Mouse (Mus musculus) myocyte (in vitro differentiated cells): ENCODE measurements at regions not wholly inside any gene's neighbourhood (a gene's known extent, or its start where the extent isn't known, plus 50 kb on each side); places are given as distances from the start of the nearest gene placed in this dataset.

ENCODE experiments used
- MAX ChIP-seq: IDR thresholded peaks from one replicate; pipeline ENCODE4 v1.6.1; 2011; ENCODE audit warnings: low read depth, mild to moderate bottlenecking, control low read depth
- MYOG ChIP-seq, 3 experiments: IDR thresholded peaks; one replicate each; pipeline ENCODE4 v1.6.1; 2011; ENCODE audit warnings: control low read depth in 2 of 3, low read depth in 2 of 3, mild to moderate bottlenecking in 2 of 3; ENCODE audit not compliant: insufficient read length in 2 of 3, control insufficient read depth in 1 of 3, insufficient read depth in 1 of 3
- POLR2A ChIP-seq: IDR thresholded peaks from one replicate; pipeline ENCODE4 v1.6.1; 2011; ENCODE audit warnings: low read depth, mild to moderate bottlenecking, control low read depth, moderate library complexity; ENCODE audit not compliant: insufficient read length
- POLR2AphosphoS2 ChIP-seq: IDR thresholded peaks from one replicate; pipeline ENCODE4 v1.6.1; 2011; ENCODE audit warnings: low read depth, control low read depth; ENCODE audit not compliant: insufficient read length
- TCF12 ChIP-seq: IDR thresholded peaks from one replicate; pipeline ENCODE4 v1.6.1; 2011; ENCODE audit warnings: mild to moderate bottlenecking, control low read depth; ENCODE audit not compliant: poor library complexity, insufficient read depth, severe bottlenecking
- TCF3 ChIP-seq: IDR thresholded peaks from one replicate; pipeline ENCODE4 v1.6.1; 2011; ENCODE audit warnings: low read depth, control low read depth; ENCODE audit not compliant: insufficient read length
- USF1 ChIP-seq: IDR thresholded peaks from one replicate; pipeline ENCODE4 v1.6.1; 2011; ENCODE audit warnings: low read depth, mild to moderate bottlenecking, control low read depth, moderate library complexity

DNA sequence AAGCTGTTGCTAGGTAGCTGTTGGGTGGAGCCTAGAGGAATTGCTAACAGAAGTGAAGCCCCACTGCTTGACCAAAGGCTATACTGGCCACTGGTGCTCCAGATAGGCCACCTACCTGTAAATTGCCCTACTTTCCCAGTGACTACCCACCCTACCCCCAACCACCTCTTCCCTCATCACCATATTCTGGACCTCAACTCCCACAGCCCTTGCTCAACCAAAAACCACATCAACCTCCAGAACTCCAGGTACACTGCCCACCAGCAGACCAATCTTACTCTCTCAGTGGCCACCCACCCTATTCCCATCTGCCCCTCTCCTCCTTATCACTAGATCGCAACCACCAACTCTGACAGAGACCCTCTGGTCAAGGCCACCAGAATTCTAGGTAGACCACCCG is 63.4 kb upstream of the D7Ertd443e start:
- TF ChIP-seq USF1, result no peak
- TF ChIP-seq POLR2AphosphoS2, result no peak
- no peak for TF ChIP-seq TCF12
- no peak for TF ChIP-seq TCF3
- TF ChIP-seq POLR2A, result no peak
- TF ChIP-seq MAX, result no peak
- TF ChIP-seq MYOG (IDR thresholded peaks at IDR 0.05; ENCODE audit: control insufficient read depth in 1 of 3, insufficient read depth in 1 of 3, insufficient read length in 2 of 3, low read depth in 2 of 3), result no peak
